Mouse (Mus musculus): ENCODE measurements around the gene Fcgr2b. TPM values are rescaled to one million over a fixed set of nuclear protein-coding genes. Genes with fewer than 3 reads are reported as not detected.
"Not testable (repeated sequence)": the region's sequence is repeated elsewhere in the genome, so short reads cannot be mapped to it uniquely, and the experiment has no call there.

Fcgr2b gene
- polyA plus RNA-seq, 1 experiment from 2014 or later, result 2.8 TPM

GRCm38 (mm10) chr1:170975350-170975749 lies 997 bp downstream of the Fcgr2b start:
- H3K9me3 ChIP-seq (replicated peaks); H3K4me3 ChIP-seq (replicated peaks); ATAC-seq (replicated peaks; ENCODE audit: low FRiP score); H3K27ac ChIP-seq; H3K27me3 ChIP-seq; H3K4me1 ChIP-seq; H3K4me2 ChIP-seq; H3K9ac ChIP-seq; H3K36me3 ChIP-seq: not testable (repeated sequence)
- WGBS, result 68% methylated on average over 2 of the region's 2 CpGs

GRCm38 (mm10) chr1:170974736-170975135 lies 1.6 kb downstream of the Fcgr2b start:
- no peak overlapping the region for H3K9ac ChIP-seq
- H3K4me3 ChIP-seq (replicated peaks), result no peak overlapping the region
- H3K9me3 ChIP-seq (replicated peaks), result no peaks in the 10 kb centered on the region
- no peak for ATAC-seq (replicated peaks; ENCODE audit: low FRiP score)
- no peaks in the 10 kb centered on the region for H3K4me1 ChIP-seq
- WGBS, result 94% methylated on average over 2 of the region's 2 CpGs
- H3K4me2 ChIP-seq, result no peak overlapping the region
- no peak overlapping the region for H3K27ac ChIP-seq
- H3K36me3 ChIP-seq, result no peaks in the 10 kb centered on the region
- H3K27me3 ChIP-seq, result no peaks in the 10 kb centered on the region

- Histone ChIP-seq H3K9ac (no peak overlapping the region), H3K4me1 (no peaks in the 10 kb centered on the region), H3K36me3 (no peaks in the 10 kb centered on the region), H3K4me3 (replicated peaks) (no peak overlapping the region), H3K27me3 (no peaks in the 10 kb centered on the region), H3K27ac (no peak overlapping the region), H3K9me3 (replicated peaks) (no peaks in the 10 kb centered on the region), H3K4me2 (no peak overlapping the region)
- 93% methylated on average over 8 of the region's 8 CpGs for WGBS
- ATAC-seq (replicated peaks; ENCODE audit: low FRiP score), result no peak
These were observed 2.2 kb downstream of the Fcgr2b start for GRCm38 (mm10) chr1:170974171-170974570.

- Histone ChIP-seq H3K9ac (no peak overlapping the region), H3K9me3 (replicated peaks) (no peaks in the 10 kb centered on the region), H3K4me1 (no peaks in the 10 kb centered on the region), H3K36me3 (no peaks in the 10 kb centered on the region), H3K27me3 (no peaks in the 10 kb centered on the region), H3K4me3 (replicated peaks) (no peak overlapping the region), H3K27ac (no peak overlapping the region), H3K4me2 (no peak overlapping the region)
- WGBS, result 83% methylated on average over 4 of the region's 4 CpGs
- ATAC-seq (replicated peaks; ENCODE audit: low FRiP score), result no peak
These were observed 3.4 kb downstream of the Fcgr2b start for GRCm38 (mm10) chr1:170972936-170973335.

GRCm38 (mm10) chr1:170972494-170972893 lies 3.9 kb downstream of the Fcgr2b start:
- Histone ChIP-seq H3K9me3 (replicated peaks) (no peaks in the 10 kb centered on the region), H3K27ac (no peak overlapping the region), H3K27me3 (no peaks in the 10 kb centered on the region), H3K4me1 (no peaks in the 10 kb centered on the region), H3K4me2 (no peak overlapping the region), H3K36me3 (no peaks in the 10 kb centered on the region), H3K4me3 (replicated peaks) (no peak overlapping the region), H3K9ac (no peak overlapping the region)
- no peak for ATAC-seq (replicated peaks; ENCODE audit: low FRiP score)
- WGBS, result 81% methylated on average over 6 of the region's 6 CpGs

- no peaks in the 10 kb centered on the region for H3K9me3 ChIP-seq (replicated peaks)
- H3K4me3 ChIP-seq (replicated peaks), result no peak overlapping the region
- no peaks in the 10 kb centered on the region for H3K27me3 ChIP-seq
- H3K27ac ChIP-seq, result no peak overlapping the region
- H3K9ac ChIP-seq, result no peak overlapping the region
- no peak for ATAC-seq (replicated peaks; ENCODE audit: low FRiP score)
- peaks cover under 1% of the 10 kb centered on the region; the same call in 1 of the 2 replicates for H3K4me1 ChIP-seq
- no peak overlapping the region for H3K4me2 ChIP-seq
- H3K36me3 ChIP-seq, result no peaks in the 10 kb centered on the region
- 76% methylated on average over 1 of the region's 1 CpGs for WGBS
These were observed 7.8 kb downstream of the Fcgr2b start for GRCm38 (mm10) chr1:170968576-170968975.

GRCm38 (mm10) chr1:170967581-170967980 lies 8.8 kb downstream of the Fcgr2b start:
- H3K4me2 ChIP-seq, result no peak overlapping the region
- H3K9ac ChIP-seq, result no peak overlapping the region
- no peaks in the 10 kb centered on the region for H3K27me3 ChIP-seq
- no peaks in the 10 kb centered on the region for H3K9me3 ChIP-seq (replicated peaks)
- H3K36me3 ChIP-seq, result no peaks in the 10 kb centered on the region
- WGBS, result 77% methylated on average over 3 of the region's 3 CpGs
- H3K4me1 ChIP-seq, result peaks cover 11% of the 10 kb centered on the region
- no peak overlapping the region for H3K4me3 ChIP-seq (replicated peaks)
- ATAC-seq (replicated peaks; ENCODE audit: low FRiP score), result no peak
- H3K27ac ChIP-seq, result no peak overlapping the region

GRCm38 (mm10) chr1:170963087-170963486 lies 13.3 kb downstream of the Fcgr2b start:
- Histone ChIP-seq H3K4me1 (peaks cover 17% of the 10 kb centered on the region), H3K4me2 (no peak overlapping the region), H3K27me3 (no peaks in the 10 kb centered on the region), H3K9ac (no peak overlapping the region), H3K27ac (no peak overlapping the region), H3K36me3 (no peaks in the 10 kb centered on the region), H3K4me3 (replicated peaks) (no peak overlapping the region), H3K9me3 (replicated peaks) (no peaks in the 10 kb centered on the region)
- ATAC-seq (replicated peaks; ENCODE audit: low FRiP score), result 0 out of 2 replicates have a peak, but pooled peaks have one; percentile 12
- 55% methylated on average over 7 of the region's 7 CpGs for WGBS

- H3K27ac ChIP-seq, result no peak overlapping the region
- 50% methylated on average over 2 of the region's 2 CpGs for WGBS
- no peak overlapping the region for H3K4me3 ChIP-seq (replicated peaks)
- peaks cover 17% of the 10 kb centered on the region for H3K4me1 ChIP-seq
- no peaks in the 10 kb centered on the region for H3K9me3 ChIP-seq (replicated peaks)
- no peak overlapping the region for H3K9ac ChIP-seq
- H3K27me3 ChIP-seq, result no peaks in the 10 kb centered on the region
- no peaks in the 10 kb centered on the region for H3K36me3 ChIP-seq
- no peak for ATAC-seq (replicated peaks; ENCODE audit: low FRiP score)
- no peak overlapping the region for H3K4me2 ChIP-seq
These were observed 14.0 kb downstream of the Fcgr2b start for GRCm38 (mm10) chr1:170962301-170962700.

GRCm38 (mm10) chr1:170961101-170961500 lies 15.2 kb downstream of the Fcgr2b start:
- H3K9ac ChIP-seq, result no peak overlapping the region
- no peaks in the 10 kb centered on the region for H3K36me3 ChIP-seq
- H3K27me3 ChIP-seq, result no peaks in the 10 kb centered on the region
- H3K4me2 ChIP-seq, result no peak overlapping the region
- H3K4me3 ChIP-seq (replicated peaks), result no peak overlapping the region
- WGBS, result 86% methylated on average over 6 of the region's 6 CpGs
- peaks cover 17% of the 10 kb centered on the region for H3K4me1 ChIP-seq
- no peaks in the 10 kb centered on the region for H3K9me3 ChIP-seq (replicated peaks)
- no peak for ATAC-seq (replicated peaks; ENCODE audit: low FRiP score)
- no peak overlapping the region for H3K27ac ChIP-seq

- no peak for ATAC-seq (replicated peaks; ENCODE audit: low FRiP score)
- Histone ChIP-seq H3K4me2 (no peak overlapping the region), H3K27ac (no peak overlapping the region), H3K4me3 (replicated peaks) (no peak overlapping the region), H3K4me1 (peaks cover 17% of the 10 kb centered on the region), H3K27me3 (no peaks in the 10 kb centered on the region), H3K9ac (no peak overlapping the region), H3K9me3 (replicated peaks) (no peaks in the 10 kb centered on the region), H3K36me3 (no peaks in the 10 kb centered on the region)
- WGBS, result 52% methylated on average over 2 of the region's 2 CpGs
These were observed 16.6 kb downstream of the Fcgr2b start for GRCm38 (mm10) chr1:170959791-170960190.

- no peak for ATAC-seq (replicated peaks; ENCODE audit: low FRiP score)
- peaks cover 12% of the 10 kb centered on the region for H3K4me1 ChIP-seq
- H3K27ac ChIP-seq, result no peak overlapping the region
- H3K36me3 ChIP-seq, result no peaks in the 10 kb centered on the region
- no peak overlapping the region for H3K9ac ChIP-seq
- no peak overlapping the region for H3K4me2 ChIP-seq
- H3K27me3 ChIP-seq, result no peaks in the 10 kb centered on the region
- no peak overlapping the region for H3K4me3 ChIP-seq (replicated peaks)
- H3K9me3 ChIP-seq (replicated peaks), result no peaks in the 10 kb centered on the region
- 62% methylated on average over 3 of the region's 3 CpGs for WGBS
These were observed 18.1 kb downstream of the Fcgr2b start for GRCm38 (mm10) chr1:170958225-170958624.

GRCm38 (mm10) chr1:170953192-170953591 lies 23.2 kb downstream of the Fcgr2b start:
- no peak overlapping the region for H3K27ac ChIP-seq

More at GRCm38 (mm10) chr1:170953192-170953591, 23.2 kb downstream of the Fcgr2b start:
- Histone ChIP-seq H3K9me3 (replicated peaks) (no peaks in the 10 kb centered on the region), H3K4me1 (no peaks in the 10 kb centered on the region), H3K4me2 (no peak overlapping the region), H3K27me3 (no peaks in the 10 kb centered on the region), H3K9ac (no peak overlapping the region), H3K4me3 (replicated peaks) (no peak overlapping the region), H3K36me3 (no peaks in the 10 kb centered on the region)
- 91% methylated on average over 2 of the region's 2 CpGs for WGBS
- no peak for ATAC-seq (replicated peaks; ENCODE audit: low FRiP score)
